Mouse (Mus musculus) kidney, embryonic 15.5 days (tissue): Measurements from ENCODE around the gene H2-Ab1. TPM values are rescaled to one million over a fixed set of nuclear protein-coding genes. Genes with fewer than 3 reads are reported as not detected.
A peak's percentile ranks its signal among the peaks of the same experiment; 100 is the strongest.

Experiments
- ATAC-seq: fragments of 200-750 bp; cut with Nextera tagmentation; replicated peaks from 2 replicates; pipeline ENCODE4 v1.8.0; 2017; ENCODE audit warnings: moderate TSS enrichment; ENCODE audit not compliant: low FRiP score
- H3K27ac ChIP-seq: fragments of 300-500 bp; sonication (generic); 2 replicates; pipeline ENCODE4 v1.5.1; 2015; ENCODE audit warnings: mild to moderate bottlenecking, inconsistent platforms
- H3K27me3 ChIP-seq: fragments of 300-500 bp; sonication (generic); 2 replicates; pipeline ENCODE4 v1.6.1; 2015; ENCODE audit warnings: inconsistent platforms
- H3K36me3 ChIP-seq: fragments of 300-500 bp; sonication (generic); 2 replicates; pipeline ENCODE4 v1.6.1; 2015; ENCODE audit warnings: inconsistent platforms
- H3K4me1 ChIP-seq: fragments of 300-500 bp; sonication (generic); 2 replicates; pipeline ENCODE4 v1.6.1; 2015; ENCODE audit warnings: inconsistent platforms
- H3K4me2 ChIP-seq: fragments of 300-500 bp; sonication (generic); 2 replicates; pipeline ENCODE4 v1.6.1; 2015; ENCODE audit warnings: moderate library complexity, mild to moderate bottlenecking, inconsistent platforms
- H3K4me3 ChIP-seq: fragments of 300-500 bp; sonication (generic); replicated peaks from 2 replicates; pipeline ENCODE4 v1.5.1; 2015; ENCODE audit warnings: mild to moderate bottlenecking, inconsistent platforms
- H3K9ac ChIP-seq: fragments of 300-500 bp; sonication (generic); 2 replicates; pipeline ENCODE4 v1.6.1; 2015; ENCODE audit warnings: mild to moderate bottlenecking, inconsistent platforms
- H3K9me3 ChIP-seq: fragments of 300-500 bp; sonication (generic); replicated peaks from 2 replicates; pipeline ENCODE4 v1.6.1; 2016; ENCODE audit warnings: inconsistent platforms
- WGBS: fragments of 180-500 bp; shearing (Covaris S2); methylation state at CpG from one replicate; pipeline ENCODE4 v1.1.7; 2015; ENCODE audit warnings: mixed read lengths; 5-methylcytosine and 5-hydroxymethylcytosine counted together
- polyA plus RNA-seq: library from polyadenylated mRNA; unstranded; fragments of >200 nt; fragmentation: Nextera tagmentation; extraction: Ambion mirVana; gene quantifications from 2 replicates; pipeline ENCODE4 v1.2.1, GENCODE M21; 2015

Gene H2-Ab1
- polyA plus RNA-seq, 1 experiment from 2014 or later = 27.5 TPM

DNA sequence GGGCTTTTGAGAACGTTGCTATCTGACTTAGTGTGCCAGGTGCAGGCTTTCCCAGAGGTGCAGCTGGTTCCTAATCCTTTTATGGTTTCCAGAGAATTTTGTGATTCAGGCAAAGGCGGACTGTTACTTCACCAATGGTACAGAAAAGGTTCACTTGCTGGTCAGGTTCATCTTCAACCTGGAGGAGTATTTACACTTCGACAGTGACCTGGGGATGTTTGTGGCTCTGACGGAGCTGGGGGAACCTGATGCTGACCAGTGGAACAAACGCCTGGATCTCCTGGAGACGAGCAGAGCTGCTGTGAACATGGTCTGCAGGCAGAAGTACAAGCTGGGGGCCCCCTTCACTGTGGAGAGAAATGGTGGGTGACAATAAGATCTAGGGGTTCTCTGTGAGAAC is 16.6 kb upstream of the H2-Ab1 start:
- no peak overlapping the region for H3K9ac ChIP-seq
- H3K9me3 ChIP-seq = peaks cover 4% of the 10 kb centered on the region; the same call in 1 of the 2 replicates
- 0 out of 2 replicates have a peak, but pooled peaks cover 2% of the 10 kb centered on the region for H3K4me1 ChIP-seq
- no peak overlapping the region for H3K4me2 ChIP-seq
- 74% methylated on average over 6 of the region's 6 CpGs for WGBS
- no peak overlapping the region for H3K27ac ChIP-seq
- no peak overlapping the region for H3K4me3 ChIP-seq
- H3K36me3 ChIP-seq = no peaks in the 10 kb centered on the region
- no peaks in the 10 kb centered on the region; the same call in 1 of the 2 replicates for H3K27me3 ChIP-seq
- ATAC-seq = no peak

DNA sequence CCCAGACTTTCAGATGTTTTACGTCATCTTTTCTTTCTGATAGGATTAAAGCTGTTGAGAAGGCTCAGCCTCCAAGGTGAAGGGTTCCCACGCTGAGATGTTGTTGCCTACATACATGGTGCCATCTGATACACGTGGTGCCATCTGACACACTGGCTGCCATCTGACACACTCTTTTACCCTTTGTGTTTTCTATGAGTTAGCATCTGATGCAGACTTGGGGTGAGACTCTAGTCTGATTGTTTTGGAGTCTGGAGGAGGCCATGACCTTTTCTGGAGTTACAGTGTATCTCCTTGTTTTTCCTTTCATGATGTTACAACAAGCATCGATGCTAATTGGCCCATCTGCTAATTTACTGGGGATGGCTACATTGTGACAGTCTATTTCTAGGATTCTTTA is 12.8 kb upstream of the H2-Ab1 start:
- Histone ChIP-seq H3K9me3 (peaks cover 4% of the 10 kb centered on the region; the same call in 1 of the 2 replicates), H3K4me2 (no peak overlapping the region), H3K4me1 (0 out of 2 replicates have a peak, but pooled peaks cover 2% of the 10 kb centered on the region), H3K36me3 (no peaks in the 10 kb centered on the region), H3K9ac (no peak overlapping the region), H3K4me3 (no peak overlapping the region), H3K27ac (no peak overlapping the region), H3K27me3 (no peaks in the 10 kb centered on the region; the same call in 1 of the 2 replicates)
- ATAC-seq = no peak
- 70% methylated on average over 4 of the region's 4 CpGs for WGBS

DNA sequence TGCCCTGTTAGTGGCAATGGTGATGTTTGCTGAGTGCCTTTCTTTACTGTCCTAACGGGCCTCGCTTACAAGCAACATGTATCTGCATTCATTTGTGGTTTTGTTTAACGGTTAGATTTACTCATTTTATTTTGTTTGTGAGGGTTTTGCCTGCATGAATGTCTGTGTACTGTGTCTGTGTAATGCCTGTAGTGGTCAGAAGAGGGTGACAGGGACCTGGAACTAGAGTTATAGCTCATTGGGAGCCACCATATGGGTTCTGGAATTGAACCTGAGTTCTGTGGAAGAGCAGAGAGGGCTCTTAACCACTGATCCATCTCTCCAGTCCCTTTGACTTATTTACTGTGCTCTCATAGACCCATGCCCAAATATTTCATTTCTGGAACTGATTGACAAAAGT is 10.4 kb upstream of the H2-Ab1 start:
- H3K4me1 ChIP-seq = no peaks in the 10 kb centered on the region
- 79% methylated on average over 3 of the region's 3 CpGs for WGBS
- ATAC-seq = no peak
- H3K27ac ChIP-seq = no peak overlapping the region
- no peaks in the 10 kb centered on the region for H3K9me3 ChIP-seq
- no peaks in the 10 kb centered on the region for H3K27me3 ChIP-seq
- no peaks in the 10 kb centered on the region for H3K36me3 ChIP-seq
- H3K9ac ChIP-seq = no peak overlapping the region
- no peak overlapping the region for H3K4me3 ChIP-seq
- H3K4me2 ChIP-seq = no peak overlapping the region

DNA sequence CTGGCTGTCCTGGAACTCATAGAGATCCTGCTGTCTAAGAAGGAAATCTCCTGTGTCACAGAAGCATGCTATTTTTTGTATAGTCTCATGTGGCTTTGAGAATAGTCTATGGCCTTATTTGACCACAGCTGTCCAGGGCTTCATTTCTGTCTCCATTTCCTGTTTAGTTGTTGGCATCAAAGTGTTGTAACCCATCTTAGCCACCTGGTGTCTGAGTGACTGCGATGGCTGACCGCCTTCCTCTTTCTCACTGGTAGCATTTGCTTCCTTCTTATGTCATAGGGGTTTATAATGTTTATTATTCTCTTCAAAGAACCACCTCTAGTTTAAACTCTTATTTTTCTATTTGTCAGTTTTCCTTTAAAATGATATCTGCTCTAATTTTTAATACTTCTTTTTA is 8.7 kb upstream of the H2-Ab1 start:
- Histone ChIP-seq H3K27ac (no peak overlapping the region), H3K9ac (no peak overlapping the region), H3K27me3 (no peaks in the 10 kb centered on the region), H3K36me3 (no peaks in the 10 kb centered on the region), H3K4me1 (no peaks in the 10 kb centered on the region), H3K9me3 (no peaks in the 10 kb centered on the region), H3K4me3 (no peak overlapping the region), H3K4me2 (no peak overlapping the region)
- ATAC-seq = no peak
- WGBS = 58% methylated on average over 2 of the region's 2 CpGs

DNA sequence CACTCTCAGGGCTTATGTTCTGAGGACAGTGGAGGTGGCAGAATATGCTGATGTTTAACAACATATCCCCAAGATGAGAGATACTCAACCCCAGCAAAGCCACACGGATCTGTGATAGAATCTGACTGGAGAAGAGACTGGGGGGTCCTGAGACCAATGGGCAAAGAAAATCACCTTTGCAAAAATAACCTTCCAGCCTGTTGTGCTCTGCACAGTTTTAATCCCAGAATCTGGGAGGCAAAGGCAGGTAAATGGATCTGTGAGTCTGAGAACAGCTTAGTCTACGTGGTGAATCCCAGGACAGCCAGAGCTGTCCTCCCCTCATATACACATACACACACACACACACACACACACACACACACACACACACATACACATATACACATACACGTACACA is 8.1 kb upstream of the H2-Ab1 start:
- Histone ChIP-seq H3K9me3 (no peaks in the 10 kb centered on the region), H3K4me1 (no peaks in the 10 kb centered on the region), H3K36me3 (no peaks in the 10 kb centered on the region), H3K4me2 (no peak overlapping the region), H3K27ac (no peak overlapping the region), H3K4me3 (no peak overlapping the region), H3K9ac (no peak overlapping the region), H3K27me3 (no peaks in the 10 kb centered on the region)
- ATAC-seq = no peak
- 55% methylated on average over 3 of the region's 3 CpGs for WGBS

DNA sequence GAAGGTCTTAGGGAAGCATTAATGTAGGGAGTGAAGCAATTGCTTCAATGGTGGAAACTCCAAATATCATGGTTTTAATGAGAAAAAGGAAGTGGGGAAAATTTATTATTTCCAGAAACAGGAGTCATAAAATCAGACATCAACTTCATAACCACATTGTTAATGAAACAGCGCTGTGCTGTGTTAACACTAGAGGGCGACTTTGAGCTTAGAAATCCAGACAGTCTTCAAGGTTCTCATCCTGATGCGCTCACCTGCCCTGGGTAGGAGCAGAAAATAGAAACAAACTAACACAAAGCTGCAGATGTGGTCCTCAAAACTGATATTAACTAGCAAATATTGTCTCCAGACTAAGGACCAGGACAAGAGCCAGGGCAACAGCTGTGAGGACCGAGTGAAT is 7.6 kb upstream of the H2-Ab1 start:
- Histone ChIP-seq H3K27me3 (no peaks in the 10 kb centered on the region), H3K4me2 (no peak overlapping the region), H3K9ac (no peak overlapping the region), H3K9me3 (no peaks in the 10 kb centered on the region), H3K4me3 (no peak overlapping the region), H3K4me1 (no peaks in the 10 kb centered on the region), H3K36me3 (no peaks in the 10 kb centered on the region), H3K27ac (no peak overlapping the region)
- no peak for ATAC-seq
- 13% methylated on average over 4 of the region's 4 CpGs for WGBS

DNA sequence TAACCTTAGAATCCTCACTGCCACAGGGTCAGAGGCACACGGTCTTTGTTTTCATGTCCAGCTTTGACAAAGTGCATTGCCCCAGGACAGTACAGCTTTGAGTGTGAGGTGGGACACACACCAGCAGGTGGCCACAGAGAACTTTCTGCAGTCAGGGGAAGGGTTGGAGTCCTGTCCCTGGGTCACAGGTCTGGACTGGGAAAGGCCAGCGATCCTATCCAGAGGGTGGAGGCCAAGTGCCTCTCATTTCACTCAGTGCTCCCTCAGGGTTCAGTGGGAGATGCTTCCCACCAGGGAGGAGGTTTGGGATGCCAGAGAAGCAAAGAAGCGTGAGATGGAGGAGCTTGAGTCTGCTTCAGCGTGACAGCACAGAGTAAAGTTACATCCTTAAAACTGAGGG is 5.8 kb upstream of the H2-Ab1 start:
- H3K4me1 ChIP-seq = no peaks in the 10 kb centered on the region
- ATAC-seq = peak; percentile 94
- no peak overlapping the region for H3K4me2 ChIP-seq
- no peaks in the 10 kb centered on the region for H3K36me3 ChIP-seq
- no peak overlapping the region for H3K4me3 ChIP-seq
- H3K27me3 ChIP-seq = no peaks in the 10 kb centered on the region
- H3K9ac ChIP-seq = no peak overlapping the region
- WGBS = 23% methylated on average over 4 of the region's 4 CpGs
- H3K27ac ChIP-seq = no peak overlapping the region
- no peaks in the 10 kb centered on the region for H3K9me3 ChIP-seq

DNA sequence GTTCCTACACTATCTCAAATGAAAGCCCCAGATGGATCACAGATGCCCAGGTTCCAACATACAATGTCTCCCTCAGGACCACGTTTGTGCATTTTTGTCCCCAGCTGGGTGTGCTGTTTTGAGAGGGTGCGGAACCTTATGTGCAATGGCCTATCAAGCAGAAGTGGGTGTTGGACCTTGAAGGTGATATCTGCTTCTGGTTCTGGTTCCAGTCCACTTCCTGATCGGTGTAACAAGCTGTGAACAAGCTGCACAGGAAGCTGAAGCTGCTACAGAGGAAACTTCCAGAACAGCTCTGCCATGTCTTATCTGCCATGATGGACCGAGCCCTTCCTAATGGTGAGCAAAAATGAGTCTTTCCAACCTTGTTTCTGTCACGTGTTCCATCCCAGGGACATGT is 988 bp upstream of the H2-Ab1 start:
- ATAC-seq = no peak
- H3K4me1 ChIP-seq = 0 out of 2 replicates have a peak, but pooled peaks cover 2% of the 10 kb centered on the region

DNA sequence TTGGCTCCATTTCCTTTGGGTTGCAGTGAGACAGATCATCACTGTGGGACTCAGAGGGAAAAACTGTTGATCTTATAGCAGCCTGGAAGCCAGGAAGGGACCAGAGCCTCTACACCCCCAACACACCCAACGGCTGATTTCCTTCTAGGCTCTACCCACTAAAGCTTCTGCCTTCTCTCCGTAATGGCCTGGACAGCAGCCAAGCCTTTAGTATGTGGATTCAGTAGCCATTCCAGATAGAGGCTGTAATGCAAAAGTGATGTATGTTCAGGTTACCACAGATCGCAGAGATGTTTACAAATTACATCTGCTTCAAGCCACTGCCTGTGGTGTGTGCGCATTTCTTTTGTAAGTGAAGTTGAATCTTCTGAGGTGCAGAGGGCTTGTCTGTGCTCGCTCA is 3.1 kb downstream of the H2-Ab1 start:
- Histone ChIP-seq H3K27me3 (peaks cover 42% of the 10 kb centered on the region), H3K4me3 (no peak overlapping the region), H3K4me1 (peaks cover 28% of the 10 kb centered on the region), H3K36me3 (no peaks in the 10 kb centered on the region), H3K9ac (no peak overlapping the region), H3K27ac (no peak overlapping the region), H3K4me2 (no peak overlapping the region), H3K9me3 (no peaks in the 10 kb centered on the region)
- 66% methylated on average over 5 of the region's 5 CpGs for WGBS
- ATAC-seq = no peak

More for the DNA sequence above, 988 bp upstream of the H2-Ab1 start:
- WGBS = 79% methylated on average over 5 of the region's 5 CpGs
- H3K36me3 ChIP-seq = no peaks in the 10 kb centered on the region
- peaks cover 11% of the 10 kb centered on the region for H3K27me3 ChIP-seq
- no peaks in the 10 kb centered on the region for H3K9me3 ChIP-seq
- no peak overlapping the region for H3K9ac ChIP-seq
- H3K27ac ChIP-seq = no peak overlapping the region
- no peak overlapping the region for H3K4me3 ChIP-seq
- H3K4me2 ChIP-seq = no peak overlapping the region

DNA sequence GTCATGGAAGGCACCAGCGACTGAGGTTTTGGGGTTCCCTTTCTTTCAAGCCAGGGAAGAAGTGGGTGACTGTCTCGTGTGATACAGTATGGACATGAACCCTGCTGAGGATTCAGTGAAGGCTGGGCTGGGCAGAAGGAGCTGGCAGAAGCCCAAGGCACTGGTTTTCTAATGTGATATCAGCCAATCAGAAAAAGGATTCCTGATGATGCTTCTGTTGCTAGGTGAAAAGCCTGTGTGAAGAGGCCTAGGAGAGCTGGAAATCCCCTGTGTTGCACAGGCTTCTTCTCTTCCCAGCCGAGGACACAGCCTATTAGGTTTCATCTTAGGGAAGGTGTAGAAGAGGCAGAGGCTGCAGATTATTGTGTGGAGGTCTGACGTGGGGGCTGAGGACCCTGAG is 4.0 kb downstream of the H2-Ab1 start:
- Histone ChIP-seq H3K4me2 (no peak overlapping the region), H3K9me3 (no peaks in the 10 kb centered on the region), H3K27ac (no peak overlapping the region), H3K4me1 (peaks cover 28% of the 10 kb centered on the region), H3K36me3 (no peaks in the 10 kb centered on the region), H3K9ac (no peak overlapping the region), H3K4me3 (no peak overlapping the region), H3K27me3 (peaks cover 43% of the 10 kb centered on the region)
- WGBS = 22% methylated on average over 4 of the region's 4 CpGs
- peak; percentile 24; the same call in 1 of the 2 replicates for ATAC-seq

DNA sequence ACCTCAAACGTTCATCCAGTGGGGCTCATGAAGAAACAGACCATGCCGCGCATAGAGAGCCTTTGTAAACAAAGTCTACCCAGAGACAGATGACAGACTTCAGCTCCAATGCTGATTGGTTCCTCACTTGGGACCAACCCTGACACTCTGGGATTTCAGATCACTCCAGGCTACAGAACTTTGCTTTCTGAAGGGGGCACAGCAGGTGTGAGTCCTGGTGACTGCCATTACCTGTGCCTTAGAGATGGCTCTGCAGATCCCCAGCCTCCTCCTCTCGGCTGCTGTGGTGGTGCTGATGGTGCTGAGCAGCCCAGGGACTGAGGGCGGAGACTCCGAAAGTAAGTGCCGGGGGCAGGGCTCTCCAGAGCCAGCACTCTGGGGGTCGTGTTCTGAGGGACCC is 5.6 kb downstream of the H2-Ab1 start:
- Histone ChIP-seq H3K27ac (no peak overlapping the region), H3K9me3 (no peaks in the 10 kb centered on the region), H3K27me3 (peaks cover 52% of the 10 kb centered on the region), H3K4me2 (peak overlapping the region; percentile 83), H3K4me3 (peak overlapping the region; percentile 51), H3K4me1 (peaks cover 28% of the 10 kb centered on the region), H3K9ac (peak overlapping the region; percentile 31; the same call in 1 of the 2 replicates), H3K36me3 (no peaks in the 10 kb centered on the region)
- ATAC-seq = peak; percentile 84
- 0% methylated on average over 8 of the region's 8 CpGs for WGBS

DNA sequence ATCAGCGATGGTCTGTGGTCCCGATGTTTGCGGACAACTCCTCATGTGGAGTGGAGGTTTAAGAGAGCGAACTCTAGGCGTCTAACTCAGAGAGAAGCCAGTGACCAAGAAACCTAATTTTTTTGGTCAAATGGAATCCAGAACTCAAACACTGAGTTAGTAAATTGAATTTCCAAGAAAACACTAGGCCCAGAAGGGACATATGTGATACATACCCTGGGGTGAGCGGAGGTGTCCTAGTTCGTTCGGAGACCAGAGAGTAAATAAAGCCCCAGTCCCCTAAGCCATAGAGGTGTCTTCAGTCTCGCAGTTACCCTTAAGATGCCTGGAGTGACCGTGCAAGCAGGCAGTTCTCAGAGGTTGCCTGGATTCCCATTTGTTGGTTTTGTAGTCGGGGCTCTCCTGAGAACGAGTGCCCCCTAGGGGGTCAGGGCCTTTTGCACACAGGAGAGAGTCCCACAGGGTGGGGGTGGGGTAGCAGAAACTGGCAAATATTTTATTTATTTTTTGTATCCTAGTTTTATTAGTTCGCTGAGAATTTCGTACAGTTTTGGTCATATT is 6.4 kb downstream of the H2-Ab1 start:
- Histone ChIP-seq H3K9ac (no peak overlapping the region), H3K9me3 (no peaks in the 10 kb centered on the region), H3K4me2 (peak overlapping the region; percentile 83), H3K27ac (no peak overlapping the region), H3K4me1 (peaks cover 28% of the 10 kb centered on the region), H3K27me3 (peaks cover 48% of the 10 kb centered on the region), H3K36me3 (no peaks in the 10 kb centered on the region), H3K4me3 (peak overlapping the region; percentile 51)
- ATAC-seq = no peak
- 5% methylated on average over 14 of the region's 14 CpGs for WGBS
